In the genomic region with DNA sequence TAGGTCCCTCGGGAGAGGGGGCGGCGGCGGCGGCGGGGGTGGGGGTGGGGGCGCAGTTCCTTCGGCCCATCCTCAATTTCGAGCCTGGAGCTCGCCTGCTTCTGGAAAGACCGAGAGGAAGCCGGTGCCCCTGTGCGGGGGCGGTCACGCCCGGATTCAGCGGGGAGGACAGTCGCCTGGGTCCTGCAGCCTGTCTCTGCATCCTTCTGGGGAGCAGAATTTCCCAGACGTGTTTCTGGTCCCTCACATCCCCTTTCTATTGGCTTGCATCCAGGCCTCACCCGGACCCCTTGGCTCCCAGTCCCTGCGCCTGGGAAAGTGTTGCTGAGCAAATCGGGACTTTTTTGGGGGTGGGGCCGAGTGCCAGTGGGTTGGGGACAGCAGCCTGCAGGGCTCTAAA, we compare ENCODE assay signal across 8 mouse cellular contexts. TPM values are rescaled to one million over a fixed set of nuclear protein-coding genes. Genes with fewer than 3 reads are reported as not detected.
DNase-seq lines count a peak whose midpoint lies in the region; ATAC-seq lines count a peak whose summit lies in the region.

No protein-coding gene starts in this region.

- peaks cover 5 to 21% of the 10 kb centered on the region in 2 experiments for H3K4me1 ChIP-seq in heart, embryonic 14.5 days (ENCODE audit: control insufficient read depth in 2 of 2, insufficient read depth in 2 of 2, low read length in 2 of 2)
- peaks cover 15% of the 10 kb centered on the region for H3K4me1 ChIP-seq in midbrain, embryonic 13.5 days (replicated peaks)

- no peaks in the 10 kb centered on the region for H3K27me3 ChIP-seq in heart, embryonic 14.5 days (ENCODE audit: control insufficient read depth, insufficient read depth, low read length)
- H3K27me3 ChIP-seq in midbrain, embryonic 13.5 days = no peaks in the 10 kb centered on the region

- no peak for ATAC-seq in cerebellum, adult (ENCODE audit: insufficient number of reproducible peaks, low FRiP score, low TSS enrichment)
- ATAC-seq in heart, embryonic 14.5 days (ENCODE audit: insufficient number of reproducible peaks, insufficient read depth, low FRiP score, low read depth) = 0 out of 2 replicates have a peak, but pooled peaks have one; percentile 26
- ATAC-seq in midbrain, embryonic 13.5 days = peak; percentile 72

- WGBS in heart, embryonic 14.5 days = under 1% methylated on average over 20 of the region's 23 CpGs
- 0% methylated on average over 22 of the region's 23 CpGs for WGBS in midbrain, embryonic 13.5 days

- H3K36me3 ChIP-seq in heart, embryonic 14.5 days (ENCODE audit: control insufficient read depth, insufficient read depth, low read length) = no peaks in the 10 kb centered on the region
- H3K36me3 ChIP-seq in midbrain, embryonic 13.5 days = no peaks in the 10 kb centered on the region

- peak; percentile 16 for DNase-seq in cerebellum, adult 11 months
- peak; percentile 21 to 30 for DNase-seq in thymus, adult 18-20 months
- no peak for DNase-seq in thymus, postnatal 0 days (ENCODE audit: low spot score)
- peak; percentile 7 to 20 for DNase-seq in left cerebral cortex, adult 8-10 months (ENCODE audit: low spot score in 2 of 2)
- no peak for DNase-seq in spleen, postnatal 14 days (ENCODE audit: low spot score in 2 of 2)

- peak overlapping the region; percentile 89 for H3K4me2 ChIP-seq in heart, embryonic 14.5 days (ENCODE audit: low read length)
- peak overlapping the region; percentile 86 for H3K4me2 ChIP-seq in midbrain, embryonic 13.5 days (replicated peaks)

- H3K27ac ChIP-seq in heart, embryonic 14.5 days (replicated peaks in 1 of 2; ENCODE audit: control insufficient read depth in 1 of 2, insufficient read depth in 1 of 2, low read depth in 2 of 2, low read length in 2 of 2) = no peak overlapping the region
- H3K27ac ChIP-seq in midbrain, embryonic 13.5 days = no peak overlapping the region

- peak overlapping the region; percentile 74 for H3K9ac ChIP-seq in heart, embryonic 14.5 days (ENCODE audit: low read length)
- H3K9ac ChIP-seq in midbrain, embryonic 13.5 days (replicated peaks) = peak overlapping the region; percentile 78

- no peaks in the 10 kb centered on the region; the same call in 1 of the 2 replicates for H3K9me3 ChIP-seq in heart, embryonic 14.5 days (ENCODE audit: control insufficient read depth, low read length)
- H3K9me3 ChIP-seq in midbrain, embryonic 13.5 days = no peaks in the 10 kb centered on the region

- peak overlapping the region; percentile 58 to 61 for H3K4me3 ChIP-seq in heart, embryonic 14.5 days (ENCODE audit: control insufficient read depth in 1 of 2, insufficient read depth in 1 of 2, low read depth in 1 of 2, low read length in 2 of 2)
- peak overlapping the region; percentile 71 for H3K4me3 ChIP-seq in midbrain, embryonic 13.5 days (replicated peaks)

RNA-seq across cellular contexts. Expression of a gene that starts 0.4 kb away (rescaled TPM):
- polyA plus RNA-seq in thymus, postnatal 0 days (2015; fragmentation: Nextera tagmentation; extraction: Ambion mirVana) = 72.5 and 75.0 TPM in 2 replicates
- 13.9 and 20.3 TPM in 2 replicates for polyA plus RNA-seq in heart, embryonic 14.5 days (2014; fragmentation: Nextera tagmentation; extraction: Ambion mirVana)
- 10 to 100 TPM; 17.7 to 20.8 (median 19.3) TPM for total RNA-seq in left cerebral cortex, adult 8-10 months (2022)
- polyA plus RNA-seq in midbrain, embryonic 13.5 days (2015; fragmentation: Nextera tagmentation; extraction: Ambion mirVana) = 50.8 and 54.5 TPM in 2 replicates

Comparison
In these comparisons a context has a peak if more than half of its experiments do, and no peak if none do; other contexts are left out.
1. DNase-seq: peak in cerebellum, adult 11 months (single experiment), thymus, adult 18-20 months (2 of 2) and left cerebral cortex, adult 8-10 months (2 of 2); none in thymus, postnatal 0 days (single experiment) and spleen, postnatal 14 days (0 of 2).